Mouse (Mus musculus): Measurements from ENCODE around the gene Tubb3.

DNA sequence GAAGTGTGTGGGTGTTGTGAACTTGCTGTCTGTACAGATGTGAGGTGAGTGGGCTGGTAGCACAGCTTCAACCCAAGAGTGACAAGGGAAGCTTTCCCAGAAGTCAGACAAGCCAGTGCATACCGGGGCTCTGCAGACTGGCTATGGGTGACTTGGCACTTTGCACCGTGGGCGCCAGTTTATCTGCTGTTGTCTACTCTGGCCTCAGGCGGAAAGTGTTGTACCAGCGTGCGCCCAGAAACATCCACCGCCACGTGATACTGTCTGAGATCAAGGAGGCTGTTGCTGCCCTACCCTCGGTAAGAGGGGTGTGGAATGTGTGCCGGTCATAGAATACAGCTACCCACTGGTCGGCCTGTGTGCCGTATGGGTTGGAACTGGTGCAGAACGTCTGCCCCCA is 12.9 kb upstream of the Tubb3 start:
- no peak for TF ChIP-seq POLR2A (IDR thresholded peaks at IDR 0.05; ENCODE audit: low read depth, low read length)
- no peak for TF ChIP-seq CTCF (IDR thresholded peaks at IDR 0.05; ENCODE audit: borderline replicate concordance, insufficient read depth, low read length)
